8 mouse cellular contexts compared by ENCODE assay signal in the genomic region with DNA sequence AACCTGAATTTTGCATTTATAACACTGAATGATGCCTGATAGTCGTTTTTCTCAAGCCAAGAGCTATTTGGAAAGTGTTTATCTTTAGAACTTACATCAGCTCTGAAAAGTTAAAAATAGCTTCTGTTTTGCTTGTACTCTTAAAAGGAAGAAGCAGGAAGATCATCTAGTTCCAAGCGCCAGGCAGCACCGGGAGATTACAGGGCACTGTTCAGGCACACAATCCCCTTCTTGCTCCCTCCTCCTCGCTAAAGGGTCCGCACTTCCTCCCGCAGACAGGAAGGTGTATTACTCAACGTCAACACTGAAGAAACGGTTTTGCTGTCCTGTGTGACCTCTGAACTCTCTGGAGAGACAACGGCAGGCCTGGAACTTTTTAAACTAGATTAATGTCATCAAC. TPM values are rescaled to one million over a fixed set of nuclear protein-coding genes. Genes with fewer than 3 reads are reported as not detected.
DNase-seq lines count a peak whose midpoint lies in the region; ATAC-seq and TF ChIP-seq lines count a peak whose summit lies in the region.

No protein-coding gene starts in this region.

- peak overlapping the region; percentile 20; the same call in 1 of the 2 replicates for H3K27ac ChIP-seq in embryonic fibroblast, embryonic 13.5 days (ENCODE audit: insufficient read depth, low read length)
- peak overlapping the region; percentile 72 for H3K27ac ChIP-seq in macrophage
- H3K27ac ChIP-seq in hindbrain, embryonic 11.5 days (ENCODE audit: low read depth, low read length): no peak overlapping the region

- ATAC-seq in hindbrain, embryonic 11.5 days (ENCODE audit: low FRiP score): no peak

- WGBS in macrophage (ENCODE audit: missing documents): 1% methylated on average over 9 of the region's 9 CpGs
- WGBS in hindbrain, embryonic 11.5 days: 66% methylated on average over 9 of the region's 9 CpGs

- no peak overlapping the region for H3K4me2 ChIP-seq in hindbrain, embryonic 11.5 days (replicated peaks; ENCODE audit: low read depth, low read length)

- H3K27me3 ChIP-seq in hindbrain, embryonic 11.5 days (ENCODE audit: control insufficient read depth, insufficient read depth, low read length): no peaks in the 10 kb centered on the region

- no peaks in the 10 kb centered on the region for H3K36me3 ChIP-seq in macrophage (ENCODE audit: inconsistent target)
- no peaks in the 10 kb centered on the region for H3K36me3 ChIP-seq in hindbrain, embryonic 11.5 days (ENCODE audit: control insufficient read depth, insufficient read depth, low read length)

- peaks cover 97% of the 10 kb centered on the region for H3K79me2 ChIP-seq in macrophage (ENCODE audit: inconsistent target)

- DNase-seq in gastrocnemius, adult 18-20 months (ENCODE audit: low spot score): peak; percentile 68
- DNase-seq in gastrocnemius, adult 8-10 months (ENCODE audit: low spot score in 2 of 2): no peak
- peak; percentile 62 for DNase-seq in kidney, adult 9 months
- DNase-seq in natural killer cell, adult 2 months (ENCODE audit: low spot score in 2 of 2): no peak
- no peak for DNase-seq in urinary bladder, postnatal 10 days (ENCODE audit: low spot score)
- DNase-seq in hindbrain, embryonic 11.5 days (ENCODE audit: low spot score): no peak

- TF ChIP-seq CTCF in embryonic fibroblast, embryonic 13.5 days (IDR thresholded peaks at IDR 0.05; ENCODE audit: borderline replicate concordance, insufficient read depth, low read length): no peak

- H3K4me1 ChIP-seq in embryonic fibroblast, embryonic 13.5 days (ENCODE audit: control insufficient read depth, insufficient read depth, low read length): peaks cover 16% of the 10 kb centered on the region
- no peaks in the 10 kb centered on the region for H3K4me1 ChIP-seq in hindbrain, embryonic 11.5 days (replicated peaks; ENCODE audit: control insufficient read depth, insufficient read depth, low read length)

- H3K4me3 ChIP-seq in embryonic fibroblast, embryonic 13.5 days (ENCODE audit: insufficient read depth, low read length): no peak overlapping the region
- no peak overlapping the region for H3K4me3 ChIP-seq in macrophage (ENCODE audit: inconsistent target)
- H3K4me3 ChIP-seq in hindbrain, embryonic 11.5 days (ENCODE audit: low read depth, low read length): no peak overlapping the region

- no peak overlapping the region for H3K9ac ChIP-seq in hindbrain, embryonic 11.5 days (ENCODE audit: low read depth, low read length)

- no peaks in the 10 kb centered on the region for H3K9me3 ChIP-seq in hindbrain, embryonic 11.5 days (ENCODE audit: control insufficient read depth, low read length)

- TF ChIP-seq POLR2A in embryonic fibroblast, embryonic 13.5 days (IDR thresholded peaks at IDR 0.05; ENCODE audit: low read depth, low read length): no peak

RNA-seq across cellular contexts. Expression of a gene that starts 22.4 kb away (rescaled TPM):
- 100 to 1,000 TPM; 326 to 336 TPM for total RNA-seq in gastrocnemius, adult 18-20 months (2021)
- total RNA-seq in gastrocnemius, adult 8-10 months (2022): 100 to 1,000 TPM; 341 to 375 (median 357) TPM
- polyA plus RNA-seq in embryonic fibroblast, embryonic 13.5 days (2011; ENCODE audit: insufficient read length, low read depth, missing spikeins): 41.3 and 46.0 TPM in 2 replicates
- total RNA-seq in macrophage (2018; cell fraction: chromatin; rRNA removed): 100 to 1,000 TPM in 24 of 26 experiments, 10 to 100 TPM in 2; 67.9 to 242 (median 166) TPM
- 10 to 100 TPM; 39.8 to 66.1 (median 53.8) TPM for total RNA-seq in macrophage (2018; cell fraction: cytosol; rRNA removed)
- 100 to 1,000 TPM in 10 of 26 experiments, 10 to 100 TPM in 16; 58.0 to 166 (median 93.6) TPM for total RNA-seq in macrophage (2018; cell fraction: nucleus; rRNA removed)
- polyA plus RNA-seq in macrophage (2018): 40.2 to 65.1 TPM (median 40.4 TPM) in 3 replicates
- 43.8 and 51.2 TPM in 2 replicates for polyA plus RNA-seq in hindbrain, embryonic 11.5 days (2014; fragmentation: Nextera tagmentation; extraction: Ambion mirVana)

RNA-seq across cellular contexts. Expression of a gene that starts 58.8 kb away (rescaled TPM):
- total RNA-seq in gastrocnemius, adult 18-20 months (2021): 10 to 100 TPM; 16.2 to 18.0 TPM
- total RNA-seq in gastrocnemius, adult 8-10 months (2022): 10 to 100 TPM in 3 of 4 experiments, 1 to 10 TPM in 1; 10.0 to 15.4 (median 11.6) TPM
- polyA plus RNA-seq in embryonic fibroblast, embryonic 13.5 days (2011; ENCODE audit: insufficient read length, low read depth, missing spikeins): 47.8 and 56.3 TPM in 2 replicates
- total RNA-seq in macrophage (2018; cell fraction: chromatin; rRNA removed): 100 to 1,000 TPM in 22 of 26 experiments, 10 to 100 TPM in 4; 75.4 to 223 (median 154) TPM
- 10 to 100 TPM; 11.2 to 32.0 (median 20.7) TPM for total RNA-seq in macrophage (2018; cell fraction: cytosol; rRNA removed)
- 100 to 1,000 TPM in 7 of 26 experiments, 10 to 100 TPM in 19; 45.3 to 136 (median 77.2) TPM for total RNA-seq in macrophage (2018; cell fraction: nucleus; rRNA removed)
- 25.4 to 34.6 TPM (median 29.5 TPM) in 3 replicates for polyA plus RNA-seq in macrophage (2018)
- polyA plus RNA-seq in hindbrain, embryonic 11.5 days (2014; fragmentation: Nextera tagmentation; extraction: Ambion mirVana): 73.4 and 83.6 TPM in 2 replicates

Comparison
In these comparisons a context has a peak if more than half of its experiments do, and no peak if none do; other contexts are left out.
1. DNase-seq: peak in gastrocnemius, adult 18-20 months (single experiment) and kidney, adult 9 months (single experiment); none in gastrocnemius, adult 8-10 months (0 of 2), natural killer cell, adult 2 months (0 of 2), urinary bladder, postnatal 10 days (single experiment) and hindbrain, embryonic 11.5 days (single experiment).